Mouse (Mus musculus) MEL (cell line): ENCODE measurements around the gene Iqsec1. TPM values are rescaled to one million over a fixed set of nuclear protein-coding genes. Genes with fewer than 3 reads are reported as not detected.

Experiments
- DNase-seq: peaks from one replicate; pipeline ENCODE4 v3.0.0; 2011; ENCODE audit warnings: low read depth, low spot score
- H3K27ac ChIP-seq: 2 replicates; pipeline ENCODE4 v1.5.1; 2012; ENCODE audit warnings: low read depth, mild to moderate bottlenecking, control low read depth, low read length, moderate library complexity; ENCODE audit not compliant: control insufficient read depth
- H3K27me3 ChIP-seq, 2 experiments: fragments of 150-350 bp in 1 of 2; sonication (generic) in 1 of 2; 2 replicates each; pipeline ENCODE4 v1.6.1; 2012; ENCODE audit warnings: low read length in 2 of 2, mild to moderate bottlenecking in 2 of 2, improper control_type of control experiment in 1 of 2, moderate library complexity in 1 of 2; ENCODE audit not compliant: insufficient read depth in 2 of 2, control insufficient read depth in 1 of 2
- H3K36me3 ChIP-seq, 2 experiments: 2 replicates each; pipeline ENCODE4 v1.6.1; 2012 to 2014; ENCODE audit warnings: low read length in 2 of 2, improper control_type of control experiment in 1 of 2, inconsistent platforms in 1 of 2, mild to moderate bottlenecking in 1 of 2; ENCODE audit not compliant: insufficient read depth in 2 of 2, control insufficient read depth in 1 of 2
- H3K4me1 ChIP-seq, 2 experiments: fragments of 150-350 bp in 1 of 2; sonication (generic) in 1 of 2; 2 replicates each; pipeline ENCODE4 v1.6.1; 2012; ENCODE audit warnings: low read length in 2 of 2, improper control_type of control experiment in 1 of 2, mild to moderate bottlenecking in 1 of 2; ENCODE audit not compliant: insufficient read depth in 2 of 2, control insufficient read depth in 1 of 2
- H3K4me3 ChIP-seq, 2 experiments: fragments of 150-350 bp in 1 of 2; sonication (generic) in 1 of 2; 2 replicates each; pipeline ENCODE4 v1.5.1; 2012; ENCODE audit warnings: low read depth in 2 of 2, low read length in 2 of 2, mild to moderate bottlenecking in 2 of 2, moderate library complexity in 2 of 2, control low read depth in 1 of 2, improper control_type of control experiment in 1 of 2; ENCODE audit not compliant: control insufficient read depth in 1 of 2, insufficient read depth in 1 of 2
- H3K79me2 ChIP-seq: 2 replicates; pipeline ENCODE4 v1.6.1; 2012; ENCODE audit warnings: mild to moderate bottlenecking, low read length, moderate library complexity; ENCODE audit not compliant: control insufficient read depth, poor library complexity, insufficient read depth
- H3K9ac ChIP-seq: 2 replicates; pipeline ENCODE4 v1.6.1; 2012; ENCODE audit warnings: low read depth, mild to moderate bottlenecking, control low read depth, low read length, moderate library complexity; ENCODE audit not compliant: control insufficient read depth, poor library complexity, severe bottlenecking
- H3K9me3 ChIP-seq: fragments of 150-350 bp; sonication (generic); replicated peaks from 2 replicates; pipeline ENCODE4 v1.6.1; 2012; ENCODE audit warnings: mild to moderate bottlenecking, low read length, improper control_type of control experiment, moderate library complexity; ENCODE audit not compliant: insufficient read depth
- BHLHE40 ChIP-seq: IDR thresholded peaks from 2 replicates; pipeline ENCODE4 v1.6.1; 2012; ENCODE audit warnings: low read depth, mild to moderate bottlenecking, inconsistent platforms, low read length, improper control_type of control experiment, borderline replicate concordance
- E2F4 ChIP-seq: IDR thresholded peaks from 2 replicates; pipeline ENCODE4 v1.6.1; 2011; ENCODE audit warnings: low read depth, low read length, improper control_type of control experiment, borderline replicate concordance
- EP300 ChIP-seq, 2 experiments: IDR thresholded peaks; 2 replicates each; pipeline ENCODE4 v1.6.1; 2011; ENCODE audit warnings: improper control_type of control experiment in 2 of 2, low read length in 2 of 2, low read depth in 1 of 2, mild to moderate bottlenecking in 1 of 2
- ETS1 ChIP-seq: IDR thresholded peaks from 2 replicates; pipeline ENCODE4 v1.6.1; 2012; ENCODE audit warnings: low read depth, mild to moderate bottlenecking, inconsistent platforms, low read length, improper control_type of control experiment, moderate library complexity
- HCFC1 ChIP-seq: IDR thresholded peaks from 2 replicates; pipeline ENCODE4 v1.6.1; 2012; ENCODE audit warnings: low read depth, mild to moderate bottlenecking, inconsistent platforms, low read length, improper control_type of control experiment, moderate library complexity
- JUND ChIP-seq: IDR thresholded peaks from 2 replicates; pipeline ENCODE4 v1.6.1; 2011; ENCODE audit warnings: low read depth, mild to moderate bottlenecking, improper control_type of control experiment, low read length
- KAT2A ChIP-seq: conservative IDR thresholded peaks from 2 replicates; pipeline ENCODE4 v1.6.1; 2012; ENCODE audit warnings: low read depth, low read length, improper control_type of control experiment, inconsistent platforms
- MAFK ChIP-seq: IDR thresholded peaks from 2 replicates; pipeline ENCODE4 v1.6.1; 2011; ENCODE audit warnings: low read depth, mild to moderate bottlenecking, low read length, improper control_type of control experiment, borderline replicate concordance
- MAX ChIP-seq: IDR thresholded peaks from 2 replicates; pipeline ENCODE4 v1.6.1; 2011; ENCODE audit warnings: low read length, improper control_type of control experiment
- MAZ ChIP-seq: IDR thresholded peaks from 2 replicates; pipeline ENCODE4 v1.6.1; 2012; ENCODE audit warnings: low read depth, mild to moderate bottlenecking, inconsistent platforms, low read length, improper control_type of control experiment
- MEF2A ChIP-seq: IDR thresholded peaks from 2 replicates; pipeline ENCODE4 v1.6.1; 2014; ENCODE audit warnings: low read depth, mild to moderate bottlenecking, inconsistent platforms, low read length, improper control_type of control experiment; ENCODE audit not compliant: poor library complexity, insufficient replicate concordance, severe bottlenecking; ENCODE audit errors: extremely low read depth
- MYB ChIP-seq: IDR thresholded peaks from 2 replicates; pipeline ENCODE4 v1.6.1; 2011; ENCODE audit warnings: mild to moderate bottlenecking, low read depth, low read length, improper control_type of control experiment
- MYC ChIP-seq: IDR thresholded peaks from 2 replicates; pipeline ENCODE4 v1.6.1; 2011; ENCODE audit warnings: low read depth, mild to moderate bottlenecking, low read length, improper control_type of control experiment, moderate library complexity
- NELFE ChIP-seq: IDR thresholded peaks from 2 replicates; pipeline ENCODE4 v1.6.1; 2011; ENCODE audit warnings: low read depth, low read length, improper control_type of control experiment
- RAD21 ChIP-seq: IDR thresholded peaks from 2 replicates; pipeline ENCODE4 v1.6.1; 2011; ENCODE audit warnings: mild to moderate bottlenecking, low read depth, low read length, improper control_type of control experiment
- RCOR1 ChIP-seq: IDR thresholded peaks from 2 replicates; pipeline ENCODE4 v1.6.1; 2012; ENCODE audit warnings: low read depth, mild to moderate bottlenecking, inconsistent platforms, low read length, improper control_type of control experiment
- SIN3A ChIP-seq: IDR thresholded peaks from 2 replicates; pipeline ENCODE4 v1.6.1; 2012; ENCODE audit warnings: low read length, improper control_type of control experiment, inconsistent platforms
- SMC3 ChIP-seq: IDR thresholded peaks from 2 replicates; pipeline ENCODE4 v1.6.1; 2011; ENCODE audit warnings: low read depth, low read length, improper control_type of control experiment
- TAL1 ChIP-seq: IDR thresholded peaks from 2 replicates; pipeline ENCODE4 v1.6.1; 2012; ENCODE audit warnings: mild to moderate bottlenecking, inconsistent platforms, low read length, moderate library complexity, mixed read lengths
- TBP ChIP-seq: IDR thresholded peaks from 2 replicates; pipeline ENCODE4 v1.8.0; 2011; ENCODE audit warnings: low read depth, low read length, improper control_type of control experiment
- TCF12 ChIP-seq: IDR thresholded peaks from 2 replicates; pipeline ENCODE4 v1.6.1; 2014; ENCODE audit warnings: low read depth, mild to moderate bottlenecking, inconsistent platforms, low read length, improper control_type of control experiment, moderate library complexity
- UBTF ChIP-seq: IDR thresholded peaks from 2 replicates; pipeline ENCODE4 v1.6.1; 2012; ENCODE audit warnings: low read depth, mild to moderate bottlenecking, inconsistent platforms, low read length, improper control_type of control experiment, moderate library complexity, borderline replicate concordance; ENCODE audit not compliant: insufficient read depth
- USF1 ChIP-seq: IDR thresholded peaks from 2 replicates; pipeline ENCODE4 v1.6.1; 2014; ENCODE audit warnings: low read depth, mild to moderate bottlenecking, inconsistent platforms, low read length, improper control_type of control experiment, moderate library complexity
- USF2 ChIP-seq, 2 experiments: IDR thresholded peaks; 2 replicates each; pipeline ENCODE4 v1.6.1; 2011 to 2012; ENCODE audit warnings: improper control_type of control experiment in 2 of 2, low read length in 2 of 2, borderline replicate concordance in 1 of 2, inconsistent platforms in 1 of 2, low read depth in 1 of 2, mild to moderate bottlenecking in 1 of 2; ENCODE audit not compliant: insufficient read depth in 1 of 2
- ZMIZ1 ChIP-seq: IDR thresholded peaks from 2 replicates; pipeline ENCODE4 v1.6.1; 2012; ENCODE audit warnings: low read depth, mild to moderate bottlenecking, inconsistent platforms, low read length, improper control_type of control experiment, moderate library complexity
- ZNF384 ChIP-seq: IDR thresholded peaks from 2 replicates; pipeline ENCODE4 v1.6.1; 2012; ENCODE audit warnings: low read depth, mild to moderate bottlenecking, inconsistent platforms, low read length, improper control_type of control experiment
- polyA plus RNA-seq, 2 experiments: library from polyadenylated mRNA; stranded (reverse) in 1 of 2; unstranded in 1 of 2; fragments of >175 nt in 1 of 2; fragments of >200 nt in 1 of 2; gene quantifications; 2 replicates each; pipeline versions ENCODE4 v1.2.1 to v1.2.4; 2012; ENCODE audit warnings: low replicate concordance in 2 of 2, low read depth in 1 of 2; ENCODE audit not compliant: insufficient read length in 2 of 2, insufficient read depth in 1 of 2, missing spikeins in 1 of 2
- total RNA-seq: library from RNA; depleted of rRNA; stranded (reverse); fragments of 300-350 nt; gene quantifications from 2 replicates; pipeline ENCODE4 v1.2.3, GENCODE M21; 2012

The Iqsec1 gene
- total and polyA plus RNA-seq, 3 experiments, result 14.8 to 73.4 (median 30.8) TPM

DNA sequence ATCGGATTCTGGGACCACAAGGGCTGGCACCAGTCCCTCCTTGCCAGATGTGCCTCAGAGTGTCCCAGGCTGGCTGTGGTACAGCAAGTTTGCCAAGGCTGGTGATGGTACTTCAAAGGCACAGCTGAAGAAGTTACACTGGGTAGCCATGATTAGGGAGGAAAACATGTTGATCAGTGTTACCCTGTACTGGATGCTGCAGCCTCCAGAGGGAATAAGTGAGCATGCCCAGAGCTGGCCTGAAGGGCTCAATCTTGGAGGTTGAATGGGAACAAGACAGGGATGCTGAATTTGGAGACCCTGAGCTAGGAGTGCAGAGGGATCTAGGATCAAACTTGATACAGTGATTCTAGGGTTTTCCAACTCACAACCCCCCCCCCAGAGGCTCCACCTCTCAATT is 175.0 kb downstream of the Iqsec1 start:
- Histone ChIP-seq H3K79me2 (no peaks in the 10 kb centered on the region), H3K4me3 (no peak overlapping the region), H3K9me3 (no peaks in the 10 kb centered on the region), H3K36me3 (no peaks in the 10 kb centered on the region), H3K9ac (no peak overlapping the region), H3K27ac (no peak overlapping the region), H3K4me1 (no peaks in the 10 kb centered on the region), H3K27me3 (no peaks in the 10 kb centered on the region)
- no peak for DNase-seq
- TF ChIP-seq MYC (no peak), USF1 (no peak), MAZ (no peak), ZMIZ1 (no peak), TAL1 (no peak), ZNF384 (no peak), JUND (no peak)

DNA sequence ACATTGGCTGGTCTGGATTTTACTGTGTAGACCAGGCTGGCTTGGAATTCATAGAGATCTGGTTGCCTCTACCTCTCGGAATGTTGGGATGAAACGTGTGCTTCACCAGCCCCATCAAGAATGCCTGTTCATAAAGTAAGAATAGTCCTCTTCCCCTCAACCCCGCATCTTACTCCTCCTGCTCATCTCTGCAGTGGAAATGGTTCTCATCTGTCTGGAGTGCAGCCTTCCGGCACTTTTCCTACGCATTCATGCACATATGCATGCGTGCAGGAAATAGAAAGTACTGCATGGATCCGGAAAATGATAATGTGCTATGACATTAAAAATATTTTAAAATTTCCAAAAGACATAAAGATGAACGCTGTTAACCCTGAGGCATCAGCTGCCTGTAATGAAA is 175.9 kb downstream of the Iqsec1 start:
- no peak overlapping the region for H3K4me3 ChIP-seq
- H3K9me3 ChIP-seq, result no peaks in the 10 kb centered on the region
- no peak for DNase-seq
- no peak overlapping the region for H3K27ac ChIP-seq
- H3K36me3 ChIP-seq, result no peaks in the 10 kb centered on the region
- H3K79me2 ChIP-seq, result no peaks in the 10 kb centered on the region
- no peak overlapping the region for H3K9ac ChIP-seq
- H3K27me3 ChIP-seq, result no peaks in the 10 kb centered on the region
- no peak for TF ChIP-seq ZNF384
- no peak for TF ChIP-seq JUND
- TF ChIP-seq ETS1, result no peak
- TF ChIP-seq USF1, result no peak
- TF ChIP-seq E2F4, result no peak
- TF ChIP-seq MYB, result no peak
- no peak for TF ChIP-seq UBTF
- TF ChIP-seq TCF12, result no peak
- TF ChIP-seq NELFE, result no peak
- TF ChIP-seq MAX, result no peak
- no peaks in the 10 kb centered on the region for H3K4me1 ChIP-seq

DNA sequence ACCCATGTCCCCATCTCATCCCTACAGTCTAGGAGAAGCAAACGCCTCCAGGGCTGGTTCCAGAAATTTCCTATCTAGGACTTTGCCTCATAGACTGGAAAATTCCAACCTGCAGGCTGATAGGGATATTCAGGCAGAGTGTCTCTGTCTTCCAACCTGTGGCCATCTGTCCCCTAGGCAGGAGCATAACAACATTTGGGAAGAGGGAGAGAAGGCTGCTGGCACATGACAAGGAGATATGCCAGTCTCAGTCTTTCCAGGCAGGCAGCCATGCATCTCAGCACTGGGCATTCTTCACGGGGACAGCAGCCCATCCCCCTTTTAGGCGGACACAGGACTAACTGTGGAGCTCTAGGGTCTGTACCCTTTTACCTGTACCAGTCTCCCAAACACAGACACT is 176.4 kb downstream of the Iqsec1 start:
- no peaks in the 10 kb centered on the region for H3K27me3 ChIP-seq
- H3K27ac ChIP-seq, result no peak overlapping the region
- H3K4me3 ChIP-seq, result no peak overlapping the region
- H3K9ac ChIP-seq, result no peak overlapping the region
- no peaks in the 10 kb centered on the region for H3K9me3 ChIP-seq
- no peak for DNase-seq
- H3K4me1 ChIP-seq, result no peaks in the 10 kb centered on the region
- H3K36me3 ChIP-seq, result no peaks in the 10 kb centered on the region
- no peaks in the 10 kb centered on the region for H3K79me2 ChIP-seq
- TF ChIP-seq ZNF384 (no peak), TAL1 (no peak), KAT2A (no peak), EP300 (IDR thresholded peaks at IDR 0.05; ENCODE audit: low read depth in 1 of 2, low read length in 2 of 2) (no peak), HCFC1 (no peak), SMC3 (no peak), TCF12 (no peak), RAD21 (no peak), BHLHE40 (no peak), SIN3A (no peak), MEF2A (no peak), TBP (no peak), ZMIZ1 (no peak), USF2 (IDR thresholded peaks at IDR 0.05; ENCODE audit: borderline replicate concordance in 1 of 2, insufficient read depth in 1 of 2, low read depth in 1 of 2, low read length in 2 of 2) (no peak), MAFK (no peak), ETS1 (no peak), RCOR1 (no peak), UBTF (no peak)
